Mouse (Mus musculus) lung, embryonic 15.5 days (tissue): ENCODE measurements around the gene Tnrc6c. TPM values are rescaled to one million over a fixed set of nuclear protein-coding genes. Genes with fewer than 3 reads are reported as not detected.

ENCODE experiments used
- ATAC-seq: fragments of 200-750 bp; cut with Nextera tagmentation; 2 replicates; pipeline ENCODE4 v1.8.0; 2017; ENCODE audit warnings: moderate number of reproducible peaks, borderline replicate concordance; ENCODE audit not compliant: low FRiP score, low TSS enrichment; ENCODE audit errors: extremely low read depth
- H3K27ac ChIP-seq: fragments of 300-500 bp; sonication (generic); 2 replicates; pipeline ENCODE4 v1.5.1; 2015; ENCODE audit warnings: moderate library complexity, mild to moderate bottlenecking, inconsistent platforms
- H3K27me3 ChIP-seq: fragments of 300-500 bp; sonication (generic); 2 replicates; pipeline ENCODE4 v1.6.1; 2015; ENCODE audit warnings: inconsistent platforms
- H3K36me3 ChIP-seq: fragments of 300-500 bp; sonication (generic); 2 replicates; pipeline ENCODE4 v1.6.1; 2015; ENCODE audit warnings: inconsistent platforms
- H3K4me1 ChIP-seq: fragments of 300-500 bp; sonication (generic); 2 replicates; pipeline ENCODE4 v1.6.1; 2015; ENCODE audit warnings: inconsistent platforms
- H3K4me2 ChIP-seq: fragments of 300-500 bp; sonication (generic); 2 replicates; pipeline ENCODE4 v1.6.1; 2015; ENCODE audit warnings: inconsistent platforms, mild to moderate bottlenecking, moderate library complexity
- H3K4me3 ChIP-seq: fragments of 300-500 bp; sonication (generic); 2 replicates; pipeline ENCODE4 v1.5.1; 2015; ENCODE audit warnings: mild to moderate bottlenecking, inconsistent platforms
- H3K9ac ChIP-seq: fragments of 300-500 bp; sonication (generic); 2 replicates; pipeline ENCODE4 v1.6.1; 2015; ENCODE audit warnings: inconsistent platforms
- H3K9me3 ChIP-seq: fragments of 300-500 bp; sonication (generic); 2 replicates; pipeline ENCODE4 v1.6.1; 2016; ENCODE audit warnings: inconsistent platforms
- WGBS: fragments of 180-500 bp; shearing (Covaris S2); methylation state at CpG from one replicate; pipeline ENCODE4 v1.1.7; 2015; 5-methylcytosine and 5-hydroxymethylcytosine counted together
- polyA plus RNA-seq: library from polyadenylated mRNA; unstranded; fragments of >200 nt; fragmentation: Nextera tagmentation; extraction: Ambion mirVana; gene quantifications from 2 replicates; pipeline ENCODE4 v1.2.1, GENCODE M21; 2015

Tnrc6c gene
- polyA plus RNA-seq, 1 experiment from 2014 or later: 10.7 TPM

- Histone ChIP-seq H3K4me1 (0 out of 2 replicates have a peak, but pooled peaks cover 2% of the 10 kb centered on the region), H3K4me2 (no peak overlapping the region), H3K9me3 (no peaks in the 10 kb centered on the region), H3K36me3 (no peaks in the 10 kb centered on the region), H3K27me3 (no peaks in the 10 kb centered on the region; the same call in 1 of the 2 replicates), H3K4me3 (no peak overlapping the region), H3K9ac (no peak overlapping the region), H3K27ac (no peak overlapping the region)
- 53% methylated on average over 7 of the region's 7 CpGs for WGBS
- no peak for ATAC-seq
Observed at GRCm38 (mm10) chr11:117639331-117639970, 14.6 kb upstream of the Tnrc6c start.

- 56% methylated on average over 2 of the region's 2 CpGs for WGBS
- no peaks in the 10 kb centered on the region for H3K9me3 ChIP-seq
- H3K36me3 ChIP-seq: no peaks in the 10 kb centered on the region
- no peak overlapping the region for H3K27ac ChIP-seq
- no peaks in the 10 kb centered on the region; the same call in 1 of the 2 replicates for H3K27me3 ChIP-seq
- no peak overlapping the region for H3K4me3 ChIP-seq
- no peak overlapping the region for H3K9ac ChIP-seq
- H3K4me2 ChIP-seq: no peak overlapping the region
- H3K4me1 ChIP-seq: no peaks in the 10 kb centered on the region
- no peak for ATAC-seq
Observed at GRCm38 (mm10) chr11:117642181-117642580, 11.9 kb upstream of the Tnrc6c start.

DNA sequence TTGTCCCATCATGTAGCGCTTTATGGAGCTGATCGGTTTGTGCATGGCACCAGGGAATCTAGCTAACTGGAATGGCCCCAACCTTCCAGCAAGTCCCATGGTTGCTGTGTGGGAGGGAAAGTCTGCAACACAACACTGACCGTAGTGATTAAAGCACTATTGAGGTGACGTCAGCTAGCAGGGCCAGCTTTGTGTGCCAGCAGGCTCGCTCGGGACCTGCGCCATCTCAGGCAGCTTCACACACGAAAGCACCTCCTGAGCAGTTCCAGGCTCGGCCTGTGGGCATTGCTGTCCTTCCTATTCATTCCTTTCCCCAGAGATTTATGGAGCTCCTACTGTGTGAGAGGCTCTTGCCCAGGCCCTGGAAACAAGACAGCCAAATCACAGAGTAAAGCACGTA lies 10.8 kb upstream of the Tnrc6c start:
- Histone ChIP-seq H3K27ac (no peak overlapping the region), H3K4me1 (no peaks in the 10 kb centered on the region), H3K9ac (no peak overlapping the region), H3K36me3 (no peaks in the 10 kb centered on the region), H3K4me3 (no peak overlapping the region), H3K4me2 (no peak overlapping the region), H3K27me3 (no peaks in the 10 kb centered on the region), H3K9me3 (no peaks in the 10 kb centered on the region)
- 74% methylated on average over 10 of the region's 10 CpGs for WGBS
- no peak for ATAC-seq

DNA sequence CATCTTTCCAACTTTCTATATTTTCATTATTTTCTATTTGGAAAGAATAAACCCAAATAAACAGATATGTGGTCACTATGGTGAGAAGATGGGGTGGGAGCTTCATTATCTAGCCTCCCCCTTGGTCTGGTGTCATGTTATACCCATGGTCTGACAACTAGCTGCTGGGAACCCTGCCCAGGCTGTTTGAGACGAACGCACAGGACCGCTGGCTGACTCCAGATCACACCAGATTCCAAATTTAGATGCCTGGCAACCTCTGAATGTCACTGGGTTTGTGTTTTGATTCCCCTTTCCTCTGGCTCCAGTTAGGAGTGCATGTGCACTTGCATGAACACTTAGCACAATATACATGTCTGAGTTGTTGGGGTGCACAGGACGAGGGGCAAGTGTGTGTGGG lies 7.3 kb upstream of the Tnrc6c start:
- ATAC-seq: no peak
- Histone ChIP-seq H3K27me3 (0 out of 2 replicates have a peak, but pooled peaks cover 5% of the 10 kb centered on the region), H3K27ac (no peak overlapping the region), H3K9me3 (no peaks in the 10 kb centered on the region), H3K36me3 (no peaks in the 10 kb centered on the region), H3K4me3 (no peak overlapping the region), H3K9ac (no peak overlapping the region), H3K4me1 (no peaks in the 10 kb centered on the region), H3K4me2 (no peak overlapping the region)
- WGBS: 72% methylated on average over 4 of the region's 4 CpGs

DNA sequence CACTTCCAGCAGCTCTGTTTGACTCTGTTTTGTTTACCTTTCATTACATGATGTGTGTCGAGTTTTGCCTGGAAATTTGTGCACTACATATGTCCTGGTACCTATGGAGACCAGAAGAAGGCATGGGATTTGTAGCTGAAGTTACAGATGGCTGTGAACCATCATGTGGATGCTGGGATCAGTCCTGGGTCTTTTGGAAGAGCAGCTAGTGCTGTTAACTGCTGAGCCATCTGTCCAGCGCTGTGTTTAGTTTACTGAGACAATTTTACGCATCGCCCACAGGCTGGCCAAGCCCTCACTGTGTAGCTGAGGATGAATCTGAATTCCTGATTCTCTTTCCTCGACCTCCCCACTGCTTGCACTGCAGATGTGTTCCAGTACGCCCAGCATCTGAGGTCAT lies 6.1 kb upstream of the Tnrc6c start:
- no peaks in the 10 kb centered on the region for H3K36me3 ChIP-seq
- no peak for ATAC-seq
- H3K9me3 ChIP-seq: no peaks in the 10 kb centered on the region
- 58% methylated on average over 6 of the region's 6 CpGs for WGBS
- H3K27me3 ChIP-seq: peaks cover 16% of the 10 kb centered on the region
- H3K4me3 ChIP-seq: no peak overlapping the region
- no peak overlapping the region for H3K27ac ChIP-seq
- H3K9ac ChIP-seq: no peak overlapping the region
- H3K4me1 ChIP-seq: no peaks in the 10 kb centered on the region
- H3K4me2 ChIP-seq: no peak overlapping the region

DNA sequence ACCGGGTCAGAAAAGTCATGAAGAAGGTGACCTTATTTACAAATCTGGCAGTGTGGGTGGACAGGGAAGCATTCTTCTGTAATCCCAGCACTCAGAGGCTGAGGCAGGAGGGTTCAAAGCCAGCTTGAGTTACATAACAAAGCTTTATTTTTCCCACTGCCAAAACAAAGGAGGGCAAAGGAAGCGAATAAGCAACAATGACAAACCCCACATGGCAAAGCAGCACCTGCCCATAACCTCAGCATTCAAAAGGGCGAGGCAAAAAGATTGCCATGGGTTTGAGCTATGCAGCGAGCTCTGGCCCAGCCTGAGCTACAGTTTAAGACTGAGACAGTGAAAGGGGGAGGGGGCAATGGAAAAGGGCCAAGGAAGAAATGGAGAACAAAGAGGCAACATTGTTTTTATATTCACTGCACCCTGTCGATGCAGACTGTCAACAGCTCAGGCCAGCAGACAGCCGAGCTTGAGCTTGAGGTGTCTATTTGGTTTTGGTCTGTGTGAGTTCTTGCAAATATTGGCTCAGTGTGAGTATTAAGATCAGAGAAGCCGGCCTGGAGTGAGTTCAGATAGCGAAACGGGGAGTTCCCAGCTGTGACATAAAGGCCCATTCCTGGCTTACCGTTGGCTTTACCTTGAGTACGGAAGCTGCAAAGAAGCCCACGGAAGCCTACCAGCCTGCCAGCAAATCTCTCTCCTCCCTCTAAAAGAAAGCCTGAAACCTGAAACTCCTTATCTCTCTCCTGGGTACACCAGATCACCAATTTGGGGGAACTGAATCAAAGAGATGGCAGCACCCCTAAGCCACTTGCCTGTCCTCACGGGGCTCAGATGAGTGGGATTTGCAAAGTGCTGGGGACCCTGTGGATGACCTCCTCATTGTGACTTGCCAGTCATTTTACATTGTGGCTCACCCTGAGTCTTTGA lies 3.1 kb upstream of the Tnrc6c start:
- Histone ChIP-seq H3K36me3 (no peaks in the 10 kb centered on the region), H3K9me3 (no peaks in the 10 kb centered on the region), H3K4me2 (no peak overlapping the region), H3K4me1 (peaks cover 9% of the 10 kb centered on the region), H3K9ac (no peak overlapping the region), H3K27ac (no peak overlapping the region), H3K27me3 (peaks cover 16% of the 10 kb centered on the region), H3K4me3 (no peak overlapping the region)
- WGBS: 50% methylated on average over 13 of the region's 13 CpGs
- ATAC-seq: no peak

DNA sequence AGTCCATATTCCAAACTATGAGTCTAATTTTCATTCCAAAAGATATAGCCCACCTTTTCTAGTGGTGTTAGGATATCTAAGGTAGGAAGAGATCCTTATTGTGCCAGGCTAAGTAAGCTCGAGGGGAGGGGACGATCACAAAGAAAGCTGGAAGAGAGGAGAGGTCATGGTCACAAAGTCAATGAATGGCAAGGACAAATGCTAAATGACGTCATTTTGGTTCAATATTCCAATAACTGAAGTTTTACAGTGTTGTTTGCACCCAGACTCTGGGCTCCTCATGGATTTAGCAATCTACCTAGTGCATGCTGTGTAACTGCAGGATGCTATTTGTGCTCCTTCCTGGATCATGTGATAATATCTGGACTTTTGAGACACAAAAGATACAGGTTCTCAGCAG lies 1.2 kb upstream of the Tnrc6c start:
- Histone ChIP-seq H3K4me3 (no peak overlapping the region), H3K9ac (no peak overlapping the region), H3K27ac (no peak overlapping the region), H3K4me2 (peak overlapping the region; percentile 95; the same call in 1 of the 2 replicates), H3K27me3 (peaks cover 16% of the 10 kb centered on the region), H3K4me1 (peaks cover 21% of the 10 kb centered on the region), H3K36me3 (no peaks in the 10 kb centered on the region), H3K9me3 (no peaks in the 10 kb centered on the region)
- no peak for ATAC-seq
- WGBS: 62% methylated on average over 3 of the region's 3 CpGs

- Histone ChIP-seq H3K27ac (peak overlapping the region; percentile 96), H3K27me3 (peaks cover 16% of the 10 kb centered on the region), H3K4me3 (peak overlapping the region; percentile 80), H3K4me1 (peaks cover 34% of the 10 kb centered on the region), H3K9ac (peak overlapping the region; percentile 96), H3K9me3 (no peaks in the 10 kb centered on the region), H3K4me2 (peak overlapping the region; percentile 95), H3K36me3 (no peaks in the 10 kb centered on the region)
- 1% methylated on average over 62 of the region's 71 CpGs for WGBS
- ATAC-seq: peak; percentile 98
Observed at GRCm38 (mm10) chr11:117654380-117654924, 363 bp downstream of the Tnrc6c start.

DNA sequence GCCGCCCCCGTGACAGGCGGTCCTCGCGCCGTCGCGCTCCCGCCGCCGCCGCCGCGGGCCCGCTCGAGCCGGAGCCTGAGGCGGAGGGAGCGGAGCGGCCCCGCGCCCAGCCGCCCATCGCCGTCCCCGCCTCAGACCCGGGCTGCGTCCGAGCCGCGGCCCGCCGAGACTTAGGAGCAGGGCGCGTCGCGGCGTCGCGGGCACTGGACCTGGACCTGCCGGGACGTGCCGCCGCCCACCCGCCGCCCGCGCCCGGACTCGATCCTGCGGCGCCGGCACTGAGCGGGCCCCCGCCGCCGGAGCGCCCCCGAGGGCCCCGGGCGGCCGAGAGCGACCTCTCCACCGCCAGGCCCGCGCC lies 824 bp downstream of the Tnrc6c start:
- Histone ChIP-seq H3K9ac (peak overlapping the region; percentile 96), H3K4me3 (peak overlapping the region; percentile 80), H3K4me2 (peak overlapping the region; percentile 87), H3K27me3 (peaks cover 16% of the 10 kb centered on the region), H3K9me3 (no peaks in the 10 kb centered on the region), H3K36me3 (no peaks in the 10 kb centered on the region), H3K4me1 (peaks cover 34% of the 10 kb centered on the region), H3K27ac (peak overlapping the region; percentile 96)
- under 1% methylated on average over 46 of the region's 66 CpGs for WGBS
- peak; percentile 52 for ATAC-seq

- Histone ChIP-seq H3K4me1 (peaks cover 34% of the 10 kb centered on the region), H3K27ac (peak overlapping the region; percentile 96), H3K4me2 (peak overlapping the region; percentile 87), H3K36me3 (no peaks in the 10 kb centered on the region), H3K9me3 (no peaks in the 10 kb centered on the region), H3K27me3 (peaks cover 15% of the 10 kb centered on the region), H3K4me3 (peak overlapping the region; percentile 80), H3K9ac (peak overlapping the region; percentile 96)
- ATAC-seq: peak; percentile 0; the same call in 1 of the 2 replicates
- WGBS: under 1% methylated on average over 77 of the region's 80 CpGs
Observed at GRCm38 (mm10) chr11:117655292-117656076, 1.4 kb downstream of the Tnrc6c start.

DNA sequence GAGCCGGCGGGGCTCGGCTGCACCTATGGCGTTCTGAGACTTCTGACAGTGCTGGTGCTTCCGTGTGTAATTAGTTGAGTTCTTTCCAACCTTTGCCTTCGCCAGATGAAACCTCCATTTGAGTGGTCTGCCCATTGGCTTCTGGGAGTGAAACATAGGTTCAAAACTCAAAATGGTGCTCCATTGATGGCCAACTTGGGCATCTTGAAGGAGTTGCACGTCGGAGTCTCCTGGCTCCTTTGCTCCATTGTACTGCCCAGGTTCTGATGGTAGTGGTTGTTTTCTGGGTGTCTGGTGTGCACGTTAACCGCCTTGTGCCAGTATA lies 1.9 kb downstream of the Tnrc6c start:
- ATAC-seq: no peak
- Histone ChIP-seq H3K27ac (no peak overlapping the region), H3K9ac (peak overlapping the region; percentile 96), H3K4me3 (peak overlapping the region; percentile 80), H3K4me1 (peaks cover 34% of the 10 kb centered on the region), H3K4me2 (peak overlapping the region; percentile 87), H3K36me3 (no peaks in the 10 kb centered on the region), H3K9me3 (no peaks in the 10 kb centered on the region), H3K27me3 (peaks cover 11% of the 10 kb centered on the region)
- WGBS: 6% methylated on average over 10 of the region's 10 CpGs
